Mouse (Mus musculus) liver, postnatal 0 days (tissue): ENCODE data around the gene Mob1a. TPM values are rescaled to one million over a fixed set of nuclear protein-coding genes. Genes with fewer than 3 reads are reported as not detected.
A peak's percentile ranks its signal among the peaks of the same experiment; 100 is the strongest.

ENCODE experiments used
- ATAC-seq: fragments of 200-750 bp; cut with Nextera tagmentation; 2 replicates; pipeline ENCODE4 v1.8.0; 2017; ENCODE audit warnings: mild to moderate bottlenecking, moderate library complexity
- DNase-seq: peaks from one replicate; pipeline ENCODE4 v3.0.0-alpha.2; 2016
- H3K27ac ChIP-seq: fragments of 300-500 bp; sonication (generic); 2 replicates; pipeline ENCODE4 v1.5.1; 2014; ENCODE audit warnings: antibody characterized with exemption, moderate library complexity, mild to moderate bottlenecking, low read depth
- H3K27me3 ChIP-seq: fragments of 300-500 bp; sonication (generic); 2 replicates; pipeline ENCODE4 v1.6.1; 2014; ENCODE audit warnings: low read length, control low read depth, mixed read lengths; ENCODE audit not compliant: insufficient read depth
- H3K36me3 ChIP-seq: fragments of 300-500 bp; sonication (generic); replicated peaks from 2 replicates; pipeline ENCODE4 v1.6.1; 2014; ENCODE audit warnings: mild to moderate bottlenecking, control low read depth, low read length, moderate library complexity, mixed read lengths; ENCODE audit not compliant: insufficient read depth
- H3K4me1 ChIP-seq: fragments of 300-500 bp; sonication (generic); 2 replicates; pipeline ENCODE4 v1.6.1; 2014; ENCODE audit warnings: antibody characterized with exemption, mild to moderate bottlenecking, control low read depth; ENCODE audit not compliant: insufficient read depth
- H3K4me2 ChIP-seq: fragments of 300-500 bp; sonication (generic); 2 replicates; pipeline ENCODE4 v1.6.1; 2014; ENCODE audit warnings: low read depth, mild to moderate bottlenecking, low read length, moderate library complexity, mixed read lengths
- H3K4me3 ChIP-seq: fragments of 300-500 bp; sonication (generic); 2 replicates; pipeline ENCODE4 v1.5.1; 2014; ENCODE audit warnings: low read depth, low read length
- H3K9ac ChIP-seq: fragments of 300-500 bp; sonication (generic); replicated peaks from 2 replicates; pipeline ENCODE4 v1.6.1; 2014; ENCODE audit warnings: mild to moderate bottlenecking, moderate library complexity
- H3K9me3 ChIP-seq: fragments of 300-500 bp; sonication (generic); 2 replicates; pipeline ENCODE4 v1.6.1; 2016; ENCODE audit warnings: mild to moderate bottlenecking, control low read depth, low read length, mixed read lengths
- CTCF ChIP-seq: sonication (generic); IDR thresholded peaks from 2 replicates; pipeline ENCODE4 v1.5.1; 2016; ENCODE audit warnings: antibody characterized with exemption, low read depth
- EP300 ChIP-seq: IDR thresholded peaks from 2 replicates; pipeline ENCODE4 v1.6.1; 2016; ENCODE audit warnings: antibody characterized with exemption, low read depth, mild to moderate bottlenecking
- WGBS: fragments of 180-500 bp; shearing (Covaris S2); extraction: QIAGEN DNeasy Blood & Tissue Kit; methylation state at CpG from one replicate; pipeline ENCODE4 v1.1.7; 2014; ENCODE audit not compliant: insufficient replicate concordance; 5-methylcytosine and 5-hydroxymethylcytosine counted together
- polyA plus RNA-seq: library from polyadenylated mRNA; unstranded; fragments of >200 nt; fragmentation: Nextera tagmentation; extraction: Ambion mirVana; gene quantifications from 2 replicates; pipeline ENCODE4 v1.2.1, GENCODE M21; 2015

The Mob1a gene
- 17.2 and 20.9 TPM in 2 replicates for polyA plus RNA-seq

DNA sequence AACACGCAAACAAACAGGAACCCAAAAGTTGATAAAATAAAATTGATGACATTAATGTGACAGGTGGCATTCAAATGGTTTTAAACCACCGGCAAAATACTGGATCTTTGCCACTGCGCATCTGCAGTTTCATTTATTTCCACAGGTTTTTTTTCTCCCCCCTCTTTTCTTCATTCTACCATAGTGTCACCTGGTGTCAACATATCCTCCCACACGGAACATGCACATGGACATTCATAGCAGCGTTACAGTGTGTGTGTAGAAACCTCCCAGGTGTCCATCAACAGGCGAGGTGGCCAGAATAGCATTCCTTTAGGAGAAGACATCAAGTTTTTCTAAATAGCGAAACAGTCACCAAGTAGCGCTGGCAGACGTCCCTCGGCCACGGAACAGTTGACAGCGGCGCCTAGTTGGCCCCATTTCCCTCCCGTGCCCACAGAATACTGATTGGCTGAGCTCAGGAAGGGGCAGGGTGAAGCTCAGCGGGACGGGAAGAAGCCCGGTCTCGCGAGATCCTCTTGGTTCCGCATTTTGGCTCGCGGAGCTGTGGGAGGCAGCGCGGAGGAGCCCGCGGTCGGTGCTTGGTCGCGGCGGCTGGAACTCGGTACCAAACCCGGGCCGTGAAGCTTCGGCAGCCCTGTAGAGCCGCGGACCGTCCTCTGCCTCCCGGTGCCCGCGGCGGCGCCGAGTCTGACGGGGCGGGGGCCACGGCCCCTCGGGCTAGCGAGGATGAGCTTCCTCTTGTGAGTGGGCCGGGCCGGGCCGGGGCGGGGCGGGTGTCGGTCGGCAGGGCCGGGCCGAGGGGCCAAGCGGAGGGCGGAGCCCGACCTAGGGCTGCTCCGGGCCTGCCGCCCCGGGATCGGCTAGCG, at the start of gene Mob1a, which contains the start of gene Mthfd2:
Mob1a (plus strand) TSS at position 492 of the 869 bp plus-strand sequence.
Mthfd2 (minus strand) TSS at position 384 of the 869 bp plus-strand sequence.
- Histone ChIP-seq H3K4me3 (peak within 1 kb of the TSS; percentile 84), H3K9me3 (no peaks in the 10 kb centered on the region), H3K36me3 (peaks cover 24% of the 10 kb centered on the region), H3K9ac (peak within 1 kb of the TSS; percentile 89), H3K27me3 (no peaks in the 10 kb centered on the region), H3K4me1 (peaks cover 14% of the 10 kb centered on the region), H3K4me2 (peak within 1 kb of the TSS; percentile 96), H3K27ac (peak within 1 kb of the TSS; percentile 97)
- TF ChIP-seq CTCF = no peak
- peak; percentile 84 for TF ChIP-seq EP300
- under 1% methylated on average over 60 of the region's 65 CpGs for WGBS
- ATAC-seq (peak; percentile 98), DNase-seq (peak; percentile 95)

DNA sequence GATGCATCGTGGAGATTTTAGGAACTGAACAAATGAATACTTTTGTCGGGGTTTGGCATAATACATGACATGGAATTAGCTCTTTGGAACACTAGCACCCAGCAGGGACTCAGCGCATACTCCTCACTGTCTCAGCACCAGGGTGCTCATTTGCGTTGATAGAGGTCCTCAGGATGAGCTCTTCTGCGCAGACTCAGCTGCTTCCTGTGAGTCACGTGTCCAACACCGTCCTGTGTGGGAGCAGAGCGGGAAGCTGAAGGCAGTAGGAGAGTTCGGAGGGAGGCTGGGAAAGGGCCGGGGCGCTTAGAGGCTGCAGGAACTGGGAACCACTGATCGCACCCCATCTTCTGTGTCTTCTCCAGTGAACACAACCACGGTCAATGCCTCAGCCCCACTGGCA, 48.7 kb upstream of the Mob1a start:
- DNase-seq (no peak), ATAC-seq (no peak)
- TF ChIP-seq EP300 (no peak), CTCF (no peak)
- Histone ChIP-seq H3K9ac (no peak overlapping the region), H3K27me3 (no peaks in the 10 kb centered on the region), H3K4me3 (no peak overlapping the region), H3K27ac (no peak overlapping the region), H3K4me1 (no peaks in the 10 kb centered on the region), H3K4me2 (no peak overlapping the region), H3K9me3 (0 out of 2 replicates have a peak, but pooled peaks cover 3% of the 10 kb centered on the region), H3K36me3 (no peaks in the 10 kb centered on the region)
- WGBS = 60% methylated on average over 13 of the region's 13 CpGs

DNA sequence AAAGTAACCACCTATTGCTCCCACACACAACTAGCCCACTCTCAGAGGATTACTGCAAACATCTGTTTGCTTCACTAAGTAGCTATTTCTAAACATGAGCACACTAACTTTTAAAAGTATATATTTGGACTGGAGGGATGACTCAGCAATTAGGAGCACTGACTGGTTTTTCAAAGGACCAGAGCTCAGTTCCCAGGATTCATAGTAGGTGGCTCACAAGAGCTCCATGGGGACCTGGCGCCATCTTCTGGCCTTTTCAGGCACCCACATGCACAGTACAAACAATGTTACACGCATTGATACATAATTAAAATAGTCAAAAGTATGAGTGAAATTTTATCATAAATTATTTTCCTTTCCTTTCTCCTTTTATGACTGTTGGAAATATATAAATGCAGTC, 46.9 kb upstream of the Mob1a start:
- 0 out of 2 replicates have a peak, but pooled peaks cover 3% of the 10 kb centered on the region for H3K9me3 ChIP-seq

DNA sequence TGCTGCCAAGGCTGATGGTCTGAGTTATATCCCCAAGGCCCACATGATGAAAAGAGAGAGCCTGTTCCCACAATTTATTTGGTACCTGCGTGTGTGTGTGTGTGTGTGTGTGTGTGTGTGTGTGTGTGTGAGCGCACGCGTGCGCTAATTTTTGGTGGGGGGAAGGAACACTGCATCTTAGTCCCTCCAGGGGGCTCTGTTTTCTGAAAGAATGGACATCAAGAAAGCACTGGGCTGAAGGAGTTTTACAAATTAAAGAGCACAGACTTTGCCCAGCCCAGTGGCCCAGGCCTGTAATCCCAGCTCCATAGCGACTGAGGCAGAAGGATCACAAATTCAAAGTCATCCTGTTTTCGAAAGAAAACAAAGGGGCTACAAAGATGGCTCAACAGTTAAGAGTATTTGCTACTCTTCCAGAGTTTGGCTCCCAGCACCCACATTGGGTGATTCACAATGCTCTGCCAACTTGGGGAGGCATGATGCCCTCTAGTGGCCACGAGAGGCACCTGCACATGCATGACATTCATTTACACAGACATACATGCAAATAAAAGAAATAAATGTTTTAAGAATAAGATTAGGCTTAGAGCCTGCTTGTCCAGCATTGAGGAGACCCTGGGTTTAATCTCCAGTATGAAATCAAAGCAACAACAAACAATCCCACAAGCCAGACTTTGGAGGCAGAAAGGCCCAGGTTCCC, 45.4 kb upstream of the Mob1a start:
- H3K27ac ChIP-seq = no peak overlapping the region
- no peaks in the 10 kb centered on the region for H3K4me1 ChIP-seq
- TF ChIP-seq EP300 (no peak), CTCF (peak; percentile 77)
- ATAC-seq = no peak
- WGBS = 79% methylated on average over 8 of the region's 8 CpGs
- H3K4me2 ChIP-seq = no peak overlapping the region
- no peak for DNase-seq
- H3K9me3 ChIP-seq = 0 out of 2 replicates have a peak, but pooled peaks cover 3% of the 10 kb centered on the region
- no peaks in the 10 kb centered on the region for H3K36me3 ChIP-seq
- no peaks in the 10 kb centered on the region for H3K27me3 ChIP-seq
- H3K4me3 ChIP-seq = no peak overlapping the region
- no peak overlapping the region for H3K9ac ChIP-seq

More for the DNA sequence above, 46.9 kb upstream of the Mob1a start:
- H3K27ac ChIP-seq = no peak overlapping the region
- 26% methylated on average over 2 of the region's 2 CpGs for WGBS
- DNase-seq (no peak), ATAC-seq (no peak)
- H3K9ac ChIP-seq = no peak overlapping the region
- H3K27me3 ChIP-seq = no peaks in the 10 kb centered on the region
- TF ChIP-seq CTCF = peak; percentile 69
- TF ChIP-seq EP300 = no peak
- H3K4me1 ChIP-seq = no peaks in the 10 kb centered on the region
- H3K4me2 ChIP-seq = no peak overlapping the region
- H3K36me3 ChIP-seq = no peaks in the 10 kb centered on the region
- H3K4me3 ChIP-seq = no peak overlapping the region

DNA sequence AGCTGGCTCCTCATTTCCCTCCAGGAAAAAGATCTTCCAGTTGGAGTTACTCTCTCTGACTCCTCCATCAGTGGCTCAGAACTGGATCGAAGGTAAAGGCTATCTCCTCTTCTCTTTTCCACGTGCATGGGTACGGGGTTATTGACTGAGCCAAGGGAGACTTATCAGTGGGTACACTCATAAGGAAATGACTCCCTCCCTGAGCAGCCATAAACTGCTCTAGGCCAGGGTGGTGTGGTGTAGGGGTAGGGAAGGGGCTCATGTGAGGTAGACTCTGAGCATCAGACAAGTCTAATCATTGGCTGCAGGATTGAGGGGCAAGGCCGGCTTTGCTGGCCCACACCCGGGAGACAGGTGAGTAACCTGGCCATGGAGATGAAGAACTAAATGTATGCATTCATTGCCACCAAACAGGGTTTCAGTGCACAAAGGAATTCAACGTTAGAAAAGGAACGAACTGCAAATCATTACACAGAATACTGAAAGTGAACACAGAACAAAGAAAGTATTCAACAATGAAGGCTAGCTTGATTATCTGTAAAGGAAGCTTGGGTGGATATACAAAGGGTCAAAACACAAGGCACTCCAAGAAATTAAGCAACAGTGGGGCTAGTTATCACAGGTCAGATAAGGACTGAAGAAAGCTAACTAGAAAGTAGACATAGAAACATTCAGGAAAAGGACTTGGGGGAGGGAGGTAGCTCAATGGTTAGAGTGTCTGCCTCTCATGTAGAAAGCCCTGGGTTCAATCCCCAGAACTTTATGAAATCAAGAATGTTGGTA, 25.2 kb upstream of the Mob1a start:
- TF ChIP-seq CTCF (no peak), EP300 (no peak)
- WGBS = 65% methylated on average over 7 of the region's 7 CpGs
- no peak overlapping the region for H3K4me2 ChIP-seq
- H3K27ac ChIP-seq = no peak overlapping the region
- no peak overlapping the region for H3K9ac ChIP-seq
- ATAC-seq = no peak
- no peaks in the 10 kb centered on the region for H3K9me3 ChIP-seq
- DNase-seq = no peak
- H3K4me1 ChIP-seq = no peaks in the 10 kb centered on the region
- H3K27me3 ChIP-seq = no peaks in the 10 kb centered on the region
- no peak overlapping the region for H3K4me3 ChIP-seq
- H3K36me3 ChIP-seq = peaks cover 8% of the 10 kb centered on the region; the same call in 1 of the 2 replicates

DNA sequence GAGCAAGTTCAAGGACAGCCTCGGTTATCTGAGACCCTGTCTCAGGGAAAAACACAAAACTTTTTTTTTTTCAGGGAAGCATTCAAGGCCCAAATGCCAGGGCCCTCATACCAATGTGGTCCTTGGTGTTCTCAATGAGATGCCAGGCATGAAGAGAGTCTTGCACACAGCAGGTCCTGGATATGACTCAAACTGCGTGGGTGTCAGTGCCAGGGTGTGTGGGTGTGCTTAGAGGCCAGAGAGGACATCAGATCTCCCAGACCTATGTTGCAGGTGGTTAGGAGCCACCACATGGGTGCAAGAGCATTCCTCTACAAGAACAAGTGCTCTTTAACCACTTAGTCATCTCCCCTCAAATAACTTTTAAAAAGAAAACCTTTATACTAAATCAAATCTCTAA, 24.5 kb upstream of the Mob1a start:
- H3K36me3 ChIP-seq = peaks cover 15% of the 10 kb centered on the region
- TF ChIP-seq CTCF = no peak
- TF ChIP-seq EP300 = no peak
- no peak overlapping the region for H3K9ac ChIP-seq
- no peak for ATAC-seq
- H3K4me3 ChIP-seq = no peak overlapping the region
- no peak for DNase-seq
- H3K27me3 ChIP-seq = no peaks in the 10 kb centered on the region
- no peaks in the 10 kb centered on the region for H3K4me1 ChIP-seq
- H3K27ac ChIP-seq = no peak overlapping the region
- H3K4me2 ChIP-seq = no peak overlapping the region
- 77% methylated on average over 2 of the region's 2 CpGs for WGBS
- no peaks in the 10 kb centered on the region for H3K9me3 ChIP-seq
